Mouse (Mus musculus): Measurements from ENCODE around the gene Nsg1.

Nsg1 gene

GRCm38 (mm10) chr5:38140893-38141292, 18.8 kb downstream of the Nsg1 start:
- DNase-seq (ENCODE audit: low spot score in 2 of 2) = no peak

- DNase-seq (ENCODE audit: low spot score in 2 of 2) = no peak
These were observed 22.5 kb downstream of the Nsg1 start for GRCm38 (mm10) chr5:38137163-38137562.

- DNase-seq (ENCODE audit: low spot score in 2 of 2) = no peak
These were observed 23.5 kb downstream of the Nsg1 start for GRCm38 (mm10) chr5:38136247-38136646.

GRCm38 (mm10) chr5:38129339-38129738, 30.4 kb downstream of the Nsg1 start:
- DNase-seq (ENCODE audit: low spot score in 2 of 2) = no peak

GRCm38 (mm10) chr5:38126519-38127306, 33.0 kb downstream of the Nsg1 start:
- no peak for DNase-seq (ENCODE audit: low spot score in 2 of 2)

GRCm38 (mm10) chr5:38121699-38122098, 38.0 kb downstream of the Nsg1 start:
- DNase-seq (ENCODE audit: low spot score in 2 of 2) = no peak

- DNase-seq (ENCODE audit: low spot score in 2 of 2) = no peak
These were observed 40.4 kb downstream of the Nsg1 start for GRCm38 (mm10) chr5:38119268-38119667.

GRCm38 (mm10) chr5:38117056-38117455, 42.7 kb downstream of the Nsg1 start:
- no peak for DNase-seq (ENCODE audit: low spot score in 2 of 2)

- no peak for DNase-seq (ENCODE audit: low spot score in 2 of 2)
These were observed 45.2 kb downstream of the Nsg1 start for GRCm38 (mm10) chr5:38114526-38114925.

GRCm38 (mm10) chr5:38106807-38107206, 52.9 kb downstream of the Nsg1 start:
- no peak for DNase-seq (ENCODE audit: low spot score in 2 of 2)

- no peak for DNase-seq (ENCODE audit: low spot score in 2 of 2)
These were observed 53.5 kb downstream of the Nsg1 start for GRCm38 (mm10) chr5:38106080-38106697.

GRCm38 (mm10) chr5:38102945-38103344, 56.8 kb downstream of the Nsg1 start:
- no peak for DNase-seq (ENCODE audit: low spot score in 2 of 2)

- DNase-seq (ENCODE audit: low spot score in 2 of 2) = no peak
These were observed 60.5 kb downstream of the Nsg1 start for GRCm38 (mm10) chr5:38099139-38099676.

- DNase-seq (ENCODE audit: low spot score in 2 of 2) = no peak
These were observed 62.1 kb downstream of the Nsg1 start for GRCm38 (mm10) chr5:38097501-38098093.

- no peak for DNase-seq (ENCODE audit: low spot score in 2 of 2)
These were observed 65.4 kb downstream of the Nsg1 start for GRCm38 (mm10) chr5:38094331-38094730.

GRCm38 (mm10) chr5:38091966-38092304, 67.8 kb downstream of the Nsg1 start:
- no peak for DNase-seq (ENCODE audit: low spot score in 2 of 2)

- DNase-seq (ENCODE audit: low spot score in 2 of 2) = no peak
These were observed 68.4 kb downstream of the Nsg1 start for GRCm38 (mm10) chr5:38091046-38091965.

- no peak for DNase-seq (ENCODE audit: low spot score in 2 of 2)
These were observed 69.1 kb downstream of the Nsg1 start for GRCm38 (mm10) chr5:38090581-38090980.

GRCm38 (mm10) chr5:38090111-38090510, 69.6 kb downstream of the Nsg1 start:
- DNase-seq (ENCODE audit: low spot score in 2 of 2) = no peak

Data from frontal cortex, postnatal 10 days (tissue).